Mouse (Mus musculus) bone marrow macrophage, adult 2 months (primary cell): ENCODE results near the gene Gdpd1. TPM values are rescaled to one million over a fixed set of nuclear protein-coding genes. Genes with fewer than 3 reads are reported as not detected.

ENCODE experiments used
- H3K27ac ChIP-seq: 2 replicates; pipeline ENCODE4 v1.5.1; 2012; ENCODE audit warnings: low read depth, low read length; ENCODE audit not compliant: insufficient read depth
- H3K4me1 ChIP-seq: 2 replicates; pipeline ENCODE4 v1.6.1; 2012; ENCODE audit warnings: low read length; ENCODE audit not compliant: control insufficient read depth, insufficient read depth
- H3K4me3 ChIP-seq: 2 replicates; pipeline ENCODE4 v1.5.1; 2012; ENCODE audit warnings: mild to moderate bottlenecking, low read length, moderate library complexity; ENCODE audit not compliant: insufficient read depth
- CTCF ChIP-seq: IDR thresholded peaks from 2 replicates; pipeline ENCODE4 v1.5.1; 2012; ENCODE audit warnings: low read depth, mild to moderate bottlenecking, low read length, moderate library complexity
- POLR2A ChIP-seq: IDR thresholded peaks from 2 replicates; pipeline ENCODE4 v1.6.1; 2012; ENCODE audit warnings: mild to moderate bottlenecking, low read depth, low read length, borderline replicate concordance
- polyA plus RNA-seq: library from polyadenylated mRNA; stranded (reverse); fragments of >200 nt; gene quantifications from 2 replicates; pipeline ENCODE4 v1.2.4, GENCODE M21; 2012; ENCODE audit not compliant: missing spikeins, insufficient read depth, insufficient read length

The Gdpd1 gene
- polyA plus RNA-seq, 1 experiment = 43.1 TPM

GRCm38 (mm10) chr11:87010476-87010875 lies 63.4 kb downstream of the Gdpd1 start:
- H3K27ac ChIP-seq = no peak overlapping the region
- H3K4me1 ChIP-seq = peaks cover 11% of the 10 kb centered on the region
- H3K4me3 ChIP-seq = no peak overlapping the region
- TF ChIP-seq CTCF (no peak), POLR2A (no peak)

GRCm38 (mm10) chr11:87007371-87007770 lies 66.5 kb downstream of the Gdpd1 start:
- Histone ChIP-seq H3K4me1 (peaks cover 14% of the 10 kb centered on the region), H3K27ac (no peak overlapping the region), H3K4me3 (no peak overlapping the region)
- TF ChIP-seq POLR2A = no peak

GRCm38 (mm10) chr11:87004960-87005755 lies 68.7 kb downstream of the Gdpd1 start:
- Histone ChIP-seq H3K4me3 (no peak overlapping the region), H3K27ac (no peak overlapping the region), H3K4me1 (peaks cover 26% of the 10 kb centered on the region)
- no peak for TF ChIP-seq CTCF
- no peak for TF ChIP-seq POLR2A

- no peak for TF ChIP-seq CTCF
- Histone ChIP-seq H3K4me1 (peaks cover 41% of the 10 kb centered on the region), H3K27ac (0 out of 2 replicates have a peak overlapping the region, but pooled peaks have one; percentile 28), H3K4me3 (no peak overlapping the region)
Measured at GRCm38 (mm10) chr11:87002078-87002829, 71.6 kb downstream of the Gdpd1 start.

- H3K4me1 ChIP-seq = peaks cover 47% of the 10 kb centered on the region
- TF ChIP-seq POLR2A = no peak
- TF ChIP-seq CTCF = no peak
- H3K27ac ChIP-seq = no peak overlapping the region
- H3K4me3 ChIP-seq = no peak overlapping the region
Measured at GRCm38 (mm10) chr11:87001217-87001616, 72.6 kb downstream of the Gdpd1 start.

GRCm38 (mm10) chr11:86996266-86996665 lies 77.6 kb downstream of the Gdpd1 start:
- TF ChIP-seq CTCF (no peak), POLR2A (no peak)
- Histone ChIP-seq H3K4me3 (no peak overlapping the region), H3K27ac (peak overlapping the region; percentile 78), H3K4me1 (peaks cover 51% of the 10 kb centered on the region)

- H3K4me3 ChIP-seq = no peak overlapping the region
- no peak for TF ChIP-seq POLR2A
- TF ChIP-seq CTCF = peak; percentile 60
- peak overlapping the region; percentile 78 for H3K27ac ChIP-seq
- H3K4me1 ChIP-seq = peaks cover 51% of the 10 kb centered on the region
Measured at GRCm38 (mm10) chr11:86995625-86996221, 78.1 kb downstream of the Gdpd1 start.

GRCm38 (mm10) chr11:86994791-86995624 lies 78.9 kb downstream of the Gdpd1 start:
- Histone ChIP-seq H3K4me1 (peaks cover 46% of the 10 kb centered on the region), H3K27ac (peak overlapping the region; percentile 63), H3K4me3 (no peak overlapping the region)
- TF ChIP-seq POLR2A = no peak
- no peak for TF ChIP-seq CTCF

- Histone ChIP-seq H3K27ac (peak overlapping the region; percentile 37), H3K4me1 (peaks cover 42% of the 10 kb centered on the region), H3K4me3 (0 out of 2 replicates have a peak overlapping the region, but pooled peaks have one; percentile 77)
- TF ChIP-seq CTCF = no peak
- TF ChIP-seq POLR2A = no peak
Measured at GRCm38 (mm10) chr11:86994330-86994729, 79.5 kb downstream of the Gdpd1 start.
